8 mouse cellular contexts compared by ENCODE assay signal in genomic region chr2:172329179-172329578, GRCm38 (mm10). TPM values are rescaled to one million over a fixed set of nuclear protein-coding genes. Genes with fewer than 3 reads are reported as not detected.
DNase-seq lines count a peak whose midpoint lies in the region; ATAC-seq and TF ChIP-seq lines count a peak whose summit lies in the region.

No protein-coding gene starts in this region.

- peaks cover 70% of the 10 kb centered on the region for H3K27me3 ChIP-seq in CH12.LX (replicated peaks)
- H3K27me3 ChIP-seq in forebrain, embryonic 16.5 days (replicated peaks; ENCODE audit: control insufficient read depth, insufficient read depth, low read length), result 0 out of 2 replicates have a peak, but pooled peaks cover 5% of the 10 kb centered on the region

- peaks cover 8% of the 10 kb centered on the region for H3K9me3 ChIP-seq in CH12.LX (replicated peaks; ENCODE audit: low read length)
- no peaks in the 10 kb centered on the region for H3K9me3 ChIP-seq in forebrain, embryonic 16.5 days (ENCODE audit: control insufficient read depth, low read length)

- H3K36me3 ChIP-seq in CH12.LX (replicated peaks in 1 of 2; ENCODE audit: control insufficient read depth in 1 of 2, insufficient read depth in 1 of 2, low read length in 1 of 2), result no peaks in the 10 kb centered on the region
- H3K36me3 ChIP-seq in forebrain, embryonic 16.5 days (ENCODE audit: control insufficient read depth, insufficient read depth), result no peaks in the 10 kb centered on the region

- in situ Hi-C loops in CH12.LX (cut with MboI; ENCODE audit: low pct_ligation_motif_present, low pct_unique_long_range_greater_than_20kb, low sequenced_read_pairs), result loop anchor here (5.0 kb wide), 1 partner anchor 82 kb away; the partner anchor contains the start of gene Mc3r

- ATAC-seq in forebrain, embryonic 16.5 days, result peak; percentile 94

- no peak overlapping the region for H3K27ac ChIP-seq in gastrocnemius, adult 2 months
- H3K27ac ChIP-seq in CH12.LX (ENCODE audit: insufficient read depth, low read depth), result no peak overlapping the region
- H3K27ac ChIP-seq in forebrain, embryonic 16.5 days (ENCODE audit: low read length), result no peak overlapping the region

- dilution Hi-C loops in CH12.LX (cut with MboI; ENCODE audit: extremely low pct_ligation_motif_present, extremely low pct_unique_long_range_greater_than_20kb, low sequenced_read_pairs), result no loop called here

- H3K4me1 ChIP-seq in CH12.LX (ENCODE audit: control insufficient read depth in 1 of 2, insufficient read depth in 2 of 2), result 0 out of 4 replicates have a peak, but pooled peaks cover 0 to 3% of the 10 kb centered on the region in 2 experiments
- H3K4me1 ChIP-seq in forebrain, embryonic 16.5 days (replicated peaks; ENCODE audit: control insufficient read depth, insufficient read depth, low read length), result peaks cover 6% of the 10 kb centered on the region; the same call in 1 of the 2 replicates

- TF ChIP-seq POLR2A in CH12.LX (IDR thresholded peaks at IDR 0.05; ENCODE audit: low read depth, low read length), result no peak

- 3% methylated on average over 13 of the region's 13 CpGs for WGBS in forebrain, embryonic 16.5 days

- H3K79me2 ChIP-seq in CH12.LX (replicated peaks; ENCODE audit: control insufficient read depth, extremely low read depth, insufficient read depth, poor library complexity, severe bottlenecking), result no peaks in the 10 kb centered on the region

- peak; percentile 43 for DNase-seq in gastrocnemius, adult 2 months
- no peak for DNase-seq in gastrocnemius, postnatal 25 days
- peak; percentile 77 for DNase-seq in CH12.LX (ENCODE audit: extremely low read depth)
- peak; percentile 39 to 53 for DNase-seq in cerebellum, adult 18-20 months
- peak; percentile 62 for DNase-seq in layer of hippocampus, adult 9-10 months (ENCODE audit: low spot score)
- DNase-seq in lung, postnatal 4 days, result peak; percentile 42 to 56
- DNase-seq in right cerebral cortex, postnatal 14 days, result peak; percentile 84

- peak; percentile 71 for TF ChIP-seq CTCF in gastrocnemius, adult 2 months (IDR thresholded peaks at IDR 0.05)
- peak; percentile 66 to 98 for TF ChIP-seq CTCF in CH12.LX (conservative IDR thresholded peaks at IDR 0.05 in 1 of 2, IDR thresholded peaks at IDR 0.05 in 1 of 2; ENCODE audit: low read depth in 2 of 2, low read length in 2 of 2)

- no peak overlapping the region for H3K9ac ChIP-seq in CH12.LX (ENCODE audit: insufficient read depth, low read depth)
- H3K9ac ChIP-seq in forebrain, embryonic 16.5 days (replicated peaks; ENCODE audit: low read depth, low read length), result peak overlapping the region; percentile 47

- TF ChIP-seq EP300 in CH12.LX (IDR thresholded peaks at IDR 0.05; ENCODE audit: low read length), result no peak

- no peak overlapping the region for H3K4me2 ChIP-seq in CH12.LX (ENCODE audit: insufficient read depth, low read depth, poor library complexity, severe bottlenecking)
- peak overlapping the region; percentile 39; the same call in 1 of the 2 replicates for H3K4me2 ChIP-seq in forebrain, embryonic 16.5 days (ENCODE audit: low read length)

- peak; percentile 98 for TF ChIP-seq RAD21 in CH12.LX (IDR thresholded peaks at IDR 0.05; ENCODE audit: low read depth, low read length)

- intact Hi-C loops in gastrocnemius, adult 2 months (cut with DNase I), result loop anchor here (1.0 kb wide), 1 partner anchor 108 kb away; no protein-coding TSS in a partner anchor

- no peak overlapping the region for H3K4me3 ChIP-seq in gastrocnemius, adult 2 months
- no peak overlapping the region for H3K4me3 ChIP-seq in CH12.LX (replicated peaks in 1 of 3; ENCODE audit: low read depth in 2 of 3, low read length in 2 of 3, poor library complexity in 1 of 3)
- H3K4me3 ChIP-seq in forebrain, embryonic 16.5 days (replicated peaks; ENCODE audit: low read length), result peak overlapping the region; percentile 14; the same call in 1 of the 2 replicates

TF ChIP-seq in CH12.LX, 34 proteins besides CTCF, POLR2A, EP300 and RAD21:
- TF ChIP-seq RCOR1 (conservative IDR thresholded peaks at IDR 0.05; ENCODE audit: low read depth, low read length), result no peak
- TF ChIP-seq SMC3 (IDR thresholded peaks at IDR 0.05; ENCODE audit: low read depth, low read length), result peak; percentile 99
- TF ChIP-seq ZC3H11A (IDR thresholded peaks at IDR 0.05; ENCODE audit: low read depth, low read length), result peak; percentile 93
- no peak for TF ChIP-seq BHLHE40 (IDR thresholded peaks at IDR 0.05; ENCODE audit: low read depth, low read length)
- TF ChIP-seq SIN3A (IDR thresholded peaks at IDR 0.05; ENCODE audit: low read length), result 0 out of 2 replicates have a peak, but pooled peaks have one; percentile 28
- TF ChIP-seq USF1 (IDR thresholded peaks at IDR 0.05; ENCODE audit: low read depth, low read length), result no peak
- TF ChIP-seq ZMIZ1 (IDR thresholded peaks at IDR 0.05; ENCODE audit: low read depth, low read length), result no peak
- peak; percentile 48; the same call in 1 of the 2 replicates for TF ChIP-seq NELFE (IDR thresholded peaks at IDR 0.05; ENCODE audit: low read depth, low read length)
- peak; percentile 24; the same call in 1 of the 2 replicates for TF ChIP-seq IRF4 (IDR thresholded peaks at IDR 0.05; ENCODE audit: low read depth, low read length)
- TF ChIP-seq MEF2A (IDR thresholded peaks at IDR 0.05; ENCODE audit: borderline replicate concordance, low read depth, low read length), result 0 out of 2 replicates have a peak, but pooled peaks have one; percentile 20

RNA-seq across cellular contexts. Expression of gene Fam210b, which starts 16.2 kb away (rescaled TPM):
- total RNA-seq in gastrocnemius, adult 2 months (2021), result 1 to 10 TPM; 5.0 to 6.4 TPM
- total RNA-seq in gastrocnemius, postnatal 25 days (2021), result 1 to 10 TPM; 3.2 to 3.4 TPM
- total RNA-seq in CH12.LX (2012; rRNA removed) (1.1 and 1.5 TPM in 2 replicates), CH12.LX (2014; rRNA removed) (0.58 and 0.68 TPM in 2 replicates)
- polyA plus RNA-seq in CH12.LX (2012; ENCODE audit: insufficient read length, low read depth), result 1.1 and 1.2 TPM in 2 replicates
- polyA plus RNA-seq in forebrain, embryonic 16.5 days (2015; fragmentation: Nextera tagmentation; extraction: Ambion mirVana), result 77.9 and 93.9 TPM in 2 replicates

RNA-seq across cellular contexts. Expression of gene Aurka, which starts 41.2 kb away (rescaled TPM):
- 1 to 10 TPM; 4.4 to 9.9 TPM for total RNA-seq in gastrocnemius, adult 2 months (2021)
- total RNA-seq in gastrocnemius, postnatal 25 days (2021), result 1 to 10 TPM; 3.3 to 3.6 TPM
- total RNA-seq in CH12.LX (2012; rRNA removed) (88.6 and 103 TPM in 2 replicates), CH12.LX (2014; rRNA removed) (73.6 and 84.4 TPM in 2 replicates)
- polyA plus RNA-seq in CH12.LX (2012; ENCODE audit: insufficient read length, low read depth), result 113 and 128 TPM in 2 replicates
- 38.3 and 45.3 TPM in 2 replicates for polyA plus RNA-seq in forebrain, embryonic 16.5 days (2015; fragmentation: Nextera tagmentation; extraction: Ambion mirVana)

RNA-seq across cellular contexts. Expression of gene Cstf1, which starts 41.3 kb away (rescaled TPM):
- total RNA-seq in gastrocnemius, adult 2 months (2021), result 10 to 100 TPM; 17.0 to 20.6 TPM
- 10 to 100 TPM; 13.2 to 16.3 TPM for total RNA-seq in gastrocnemius, postnatal 25 days (2021)
- total RNA-seq in CH12.LX (2012; rRNA removed) (44.2 and 52.1 TPM in 2 replicates), CH12.LX (2014; rRNA removed) (59.0 and 62.1 TPM in 2 replicates)
- 49.6 and 53.2 TPM in 2 replicates for polyA plus RNA-seq in CH12.LX (2012; ENCODE audit: insufficient read length, low read depth)
- 27.5 and 29.9 TPM in 2 replicates for polyA plus RNA-seq in forebrain, embryonic 16.5 days (2015; fragmentation: Nextera tagmentation; extraction: Ambion mirVana)

Comparison
In these comparisons a context has a peak if more than half of its experiments do, and no peak if none do; other contexts are left out.
1. RNA of gene Aurka, which starts 41.2 kb away (total RNA-seq): 73.6 to 103 TPM in CH12.LX; 4.4 to 9.9 TPM in gastrocnemius, adult 2 months and 3.3 to 3.6 TPM in gastrocnemius, postnatal 25 days; every median in the first group is over 4 times any median in the second.